Mouse (Mus musculus): ENCODE measurements around the gene Gde1. TPM values are rescaled to one million over a fixed set of nuclear protein-coding genes. Genes with fewer than 3 reads are reported as not detected.

The Gde1 gene
- 110 and 116 TPM in 2 replicates for polyA plus RNA-seq (2015; fragmentation: Nextera tagmentation; extraction: Ambion mirVana)

- peak within 1 kb of the TSS; percentile 76 for H3K4me2 ChIP-seq (ENCODE audit: low read depth, low read length)
- no peaks in the 10 kb centered on the region for H3K36me3 ChIP-seq (ENCODE audit: control insufficient read depth, insufficient read depth, low read length)
- peak within 1 kb of the TSS; percentile 90 for H3K27ac ChIP-seq (ENCODE audit: low read length)
- H3K9ac ChIP-seq (ENCODE audit: low read length): peak within 1 kb of the TSS; percentile 90
- WGBS: under 1% methylated on average over 66 of the region's 66 CpGs
- peak; percentile 90 for ATAC-seq (ENCODE audit: insufficient read depth, low FRiP score)
- peaks cover 23% of the 10 kb centered on the region for H3K4me1 ChIP-seq (ENCODE audit: control insufficient read depth, insufficient read depth, low read length)
- no peaks in the 10 kb centered on the region for H3K9me3 ChIP-seq (replicated peaks; ENCODE audit: control insufficient read depth, low read length)
- H3K4me3 ChIP-seq (replicated peaks; ENCODE audit: low read length): peak within 1 kb of the TSS; percentile 90
- no peaks in the 10 kb centered on the region for H3K27me3 ChIP-seq (ENCODE audit: control insufficient read depth, insufficient read depth, low read length)
Measured at GRCm38 (mm10) chr7:118705101-118705961, at the start of gene Gde1. TSS of gene Gde1 (minus strand) at chr7:118705778.

- Histone ChIP-seq H3K4me3 (replicated peaks; ENCODE audit: low read length) (no peak overlapping the region), H3K9me3 (replicated peaks; ENCODE audit: control insufficient read depth, low read length) (no peaks in the 10 kb centered on the region), H3K36me3 (ENCODE audit: control insufficient read depth, insufficient read depth, low read length) (peaks cover 14% of the 10 kb centered on the region), H3K9ac (ENCODE audit: low read length) (no peak overlapping the region), H3K27me3 (ENCODE audit: control insufficient read depth, insufficient read depth, low read length) (no peaks in the 10 kb centered on the region), H3K27ac (ENCODE audit: low read length) (no peak overlapping the region), H3K4me1 (ENCODE audit: control insufficient read depth, insufficient read depth, low read length) (no peaks in the 10 kb centered on the region), H3K4me2 (ENCODE audit: low read depth, low read length) (no peak overlapping the region)
- ATAC-seq (ENCODE audit: insufficient read depth, low FRiP score): no peak
- WGBS: 83% methylated on average over 7 of the region's 7 CpGs
Measured at GRCm38 (mm10) chr7:118751625-118752024, 46.0 kb upstream of the Gde1 start.

GRCm38 (mm10) chr7:118749706-118750105 lies 44.1 kb upstream of the Gde1 start:
- Histone ChIP-seq H3K9me3 (replicated peaks; ENCODE audit: control insufficient read depth, low read length) (no peaks in the 10 kb centered on the region), H3K4me2 (ENCODE audit: low read depth, low read length) (no peak overlapping the region), H3K27me3 (ENCODE audit: control insufficient read depth, insufficient read depth, low read length) (no peaks in the 10 kb centered on the region), H3K4me1 (ENCODE audit: control insufficient read depth, insufficient read depth, low read length) (no peaks in the 10 kb centered on the region), H3K36me3 (ENCODE audit: control insufficient read depth, insufficient read depth, low read length) (peaks cover 14% of the 10 kb centered on the region), H3K27ac (ENCODE audit: low read length) (no peak overlapping the region), H3K4me3 (replicated peaks; ENCODE audit: low read length) (no peak overlapping the region), H3K9ac (ENCODE audit: low read length) (no peak overlapping the region)
- WGBS: 76% methylated on average over 8 of the region's 8 CpGs
- no peak for ATAC-seq (ENCODE audit: insufficient read depth, low FRiP score)

GRCm38 (mm10) chr7:118747891-118748672 lies 42.5 kb upstream of the Gde1 start:
- no peak for ATAC-seq (ENCODE audit: insufficient read depth, low FRiP score)

GRCm38 (mm10) chr7:118744766-118745165 lies 39.2 kb upstream of the Gde1 start:
- ATAC-seq (ENCODE audit: insufficient read depth, low FRiP score): no peak
- H3K36me3 ChIP-seq (ENCODE audit: control insufficient read depth, insufficient read depth, low read length): peaks cover 10% of the 10 kb centered on the region

More at GRCm38 (mm10) chr7:118747891-118748672, 42.5 kb upstream of the Gde1 start:
- Histone ChIP-seq H3K4me1 (ENCODE audit: control insufficient read depth, insufficient read depth, low read length) (no peaks in the 10 kb centered on the region), H3K27ac (ENCODE audit: low read length) (no peak overlapping the region), H3K36me3 (ENCODE audit: control insufficient read depth, insufficient read depth, low read length) (peaks cover 16% of the 10 kb centered on the region), H3K9me3 (replicated peaks; ENCODE audit: control insufficient read depth, low read length) (no peaks in the 10 kb centered on the region), H3K9ac (ENCODE audit: low read length) (no peak overlapping the region), H3K4me3 (replicated peaks; ENCODE audit: low read length) (no peak overlapping the region), H3K27me3 (ENCODE audit: control insufficient read depth, insufficient read depth, low read length) (no peaks in the 10 kb centered on the region), H3K4me2 (ENCODE audit: low read depth, low read length) (no peak overlapping the region)
- 90% methylated on average over 12 of the region's 12 CpGs for WGBS

GRCm38 (mm10) chr7:118742278-118742677 lies 36.7 kb upstream of the Gde1 start:
- Histone ChIP-seq H3K9me3 (replicated peaks; ENCODE audit: control insufficient read depth, low read length) (no peaks in the 10 kb centered on the region), H3K9ac (ENCODE audit: low read length) (no peak overlapping the region), H3K36me3 (ENCODE audit: control insufficient read depth, insufficient read depth, low read length) (peaks cover 8% of the 10 kb centered on the region), H3K4me1 (ENCODE audit: control insufficient read depth, insufficient read depth, low read length) (peaks cover 7% of the 10 kb centered on the region; the same call in 1 of the 2 replicates), H3K27ac (ENCODE audit: low read length) (no peak overlapping the region), H3K4me2 (ENCODE audit: low read depth, low read length) (no peak overlapping the region), H3K4me3 (replicated peaks; ENCODE audit: low read length) (no peak overlapping the region), H3K27me3 (ENCODE audit: control insufficient read depth, insufficient read depth, low read length) (no peaks in the 10 kb centered on the region)
- 72% methylated on average over 6 of the region's 6 CpGs for WGBS
- ATAC-seq (ENCODE audit: insufficient read depth, low FRiP score): no peak

More at GRCm38 (mm10) chr7:118744766-118745165, 39.2 kb upstream of the Gde1 start:
- H3K4me2 ChIP-seq (ENCODE audit: low read depth, low read length): no peak overlapping the region
- H3K9me3 ChIP-seq (replicated peaks; ENCODE audit: control insufficient read depth, low read length): no peaks in the 10 kb centered on the region
- no peaks in the 10 kb centered on the region for H3K27me3 ChIP-seq (ENCODE audit: control insufficient read depth, insufficient read depth, low read length)
- peaks cover 7% of the 10 kb centered on the region; the same call in 1 of the 2 replicates for H3K4me1 ChIP-seq (ENCODE audit: control insufficient read depth, insufficient read depth, low read length)
- no peak overlapping the region for H3K27ac ChIP-seq (ENCODE audit: low read length)
- WGBS: 95% methylated on average over 5 of the region's 5 CpGs
- no peak overlapping the region for H3K4me3 ChIP-seq (replicated peaks; ENCODE audit: low read length)
- no peak overlapping the region for H3K9ac ChIP-seq (ENCODE audit: low read length)

GRCm38 (mm10) chr7:118740532-118741338 lies 35.2 kb upstream of the Gde1 start:
- ATAC-seq (ENCODE audit: insufficient read depth, low FRiP score): peak; percentile 97
- 2% methylated on average over 41 of the region's 41 CpGs for WGBS

GRCm38 (mm10) chr7:118739975-118740531 lies 34.5 kb upstream of the Gde1 start, which contains the start of gene Vps35l:
TSS of gene Vps35l (plus strand) at chr7:118740226.
- Histone ChIP-seq H3K9ac (ENCODE audit: low read length) (peak within 1 kb of the TSS; percentile 76), H3K27ac (ENCODE audit: low read length) (0 out of 2 replicates have a peak within 1 kb of the TSS, but pooled peaks have one; percentile 25), H3K27me3 (ENCODE audit: control insufficient read depth, insufficient read depth, low read length) (no peaks in the 10 kb centered on the region), H3K36me3 (ENCODE audit: control insufficient read depth, insufficient read depth, low read length) (peaks cover 5% of the 10 kb centered on the region; the same call in 1 of the 2 replicates), H3K4me3 (replicated peaks; ENCODE audit: low read length) (peak within 1 kb of the TSS; percentile 71), H3K9me3 (replicated peaks; ENCODE audit: control insufficient read depth, low read length) (no peaks in the 10 kb centered on the region), H3K4me1 (ENCODE audit: control insufficient read depth, insufficient read depth, low read length) (peaks cover 7% of the 10 kb centered on the region; the same call in 1 of the 2 replicates), H3K4me2 (ENCODE audit: low read depth, low read length) (peak within 1 kb of the TSS; percentile 84)
- peak; percentile 67 for ATAC-seq (ENCODE audit: insufficient read depth, low FRiP score)
- 2% methylated on average over 16 of the region's 16 CpGs for WGBS

More at GRCm38 (mm10) chr7:118740532-118741338, 35.2 kb upstream of the Gde1 start:
- Histone ChIP-seq H3K27me3 (ENCODE audit: control insufficient read depth, insufficient read depth, low read length) (no peaks in the 10 kb centered on the region), H3K4me1 (ENCODE audit: control insufficient read depth, insufficient read depth, low read length) (peaks cover 7% of the 10 kb centered on the region; the same call in 1 of the 2 replicates), H3K4me3 (replicated peaks; ENCODE audit: low read length) (peak overlapping the region; percentile 71), H3K27ac (ENCODE audit: low read length) (0 out of 2 replicates have a peak overlapping the region, but pooled peaks have one; percentile 25), H3K36me3 (ENCODE audit: control insufficient read depth, insufficient read depth, low read length) (peaks cover 5% of the 10 kb centered on the region; the same call in 1 of the 2 replicates), H3K4me2 (ENCODE audit: low read depth, low read length) (peak overlapping the region; percentile 84), H3K9me3 (replicated peaks; ENCODE audit: control insufficient read depth, low read length) (no peaks in the 10 kb centered on the region), H3K9ac (ENCODE audit: low read length) (peak overlapping the region; percentile 76)
